Mouse (Mus musculus) heart, embryonic 13.5 days (tissue): ENCODE results near the gene Rgs21. TPM values are rescaled to one million over a fixed set of nuclear protein-coding genes. Genes with fewer than 3 reads are reported as not detected.

Experiments
- ATAC-seq: fragments of 200-750 bp; cut with Nextera tagmentation; 2 replicates; pipeline ENCODE4 v1.8.0; 2017; ENCODE audit warnings: moderate TSS enrichment; ENCODE audit not compliant: insufficient number of reproducible peaks, low FRiP score, low TSS enrichment; ENCODE audit errors: extremely low read depth
- H3K27ac ChIP-seq: fragments of 300-500 bp; sonication (generic); replicated peaks from 2 replicates; pipeline ENCODE4 v1.5.1; 2015; ENCODE audit warnings: moderate library complexity, mild to moderate bottlenecking, inconsistent platforms
- H3K27me3 ChIP-seq: fragments of 300-500 bp; sonication (generic); replicated peaks from 2 replicates; pipeline ENCODE4 v1.6.1; 2015; ENCODE audit warnings: mild to moderate bottlenecking, inconsistent platforms
- H3K36me3 ChIP-seq: fragments of 300-500 bp; sonication (generic); 2 replicates; pipeline ENCODE4 v1.6.1; 2015; ENCODE audit warnings: mild to moderate bottlenecking, inconsistent platforms
- H3K4me1 ChIP-seq: fragments of 300-500 bp; sonication (generic); 2 replicates; pipeline ENCODE4 v1.6.1; 2015; ENCODE audit warnings: inconsistent platforms
- H3K4me2 ChIP-seq: fragments of 300-500 bp; sonication (generic); 2 replicates; pipeline ENCODE4 v1.6.1; 2015; ENCODE audit warnings: inconsistent platforms, mild to moderate bottlenecking, moderate library complexity
- H3K4me3 ChIP-seq: fragments of 300-500 bp; sonication (generic); 2 replicates; pipeline ENCODE4 v1.5.1; 2015; ENCODE audit warnings: moderate library complexity, mild to moderate bottlenecking, inconsistent platforms
- H3K9ac ChIP-seq: fragments of 300-500 bp; sonication (generic); 2 replicates; pipeline ENCODE4 v1.6.1; 2015; ENCODE audit warnings: inconsistent platforms, mild to moderate bottlenecking, moderate library complexity
- H3K9me3 ChIP-seq: fragments of 300-500 bp; sonication (generic); 2 replicates; pipeline ENCODE4 v1.6.1; 2016; ENCODE audit warnings: inconsistent platforms
- WGBS: fragments of 180-500 bp; shearing (Covaris S2); methylation state at CpG from one replicate; pipeline ENCODE4 v1.1.7; 2015; ENCODE audit warnings: mixed read lengths; 5-methylcytosine and 5-hydroxymethylcytosine counted together
- polyA plus RNA-seq: library from polyadenylated mRNA; unstranded; fragments of >200 nt; fragmentation: Nextera tagmentation; extraction: Ambion mirVana; gene quantifications from 2 replicates; pipeline ENCODE4 v1.2.1, GENCODE M21; 2015

Gene Rgs21
- polyA plus RNA-seq, 1 experiment from 2014 or later, result not detected

- Histone ChIP-seq H3K27ac (no peak overlapping the region), H3K4me3 (no peak overlapping the region), H3K4me2 (no peak overlapping the region), H3K36me3 (no peaks in the 10 kb centered on the region), H3K9me3 (no peaks in the 10 kb centered on the region), H3K27me3 (no peaks in the 10 kb centered on the region), H3K4me1 (peaks cover 7% of the 10 kb centered on the region), H3K9ac (no peak overlapping the region)
- WGBS, result 58% methylated on average over 1 of the region's 1 CpGs
- no peak for ATAC-seq
These were observed 67.7 kb downstream of the Rgs21 start for GRCm38 (mm10) chr1:144499719-144500118.

GRCm38 (mm10) chr1:144498725-144499124 is 68.7 kb downstream of the Rgs21 start:
- Histone ChIP-seq H3K9me3 (no peaks in the 10 kb centered on the region), H3K4me3 (no peak overlapping the region), H3K9ac (no peak overlapping the region), H3K4me1 (peaks cover 7% of the 10 kb centered on the region), H3K36me3 (no peaks in the 10 kb centered on the region), H3K4me2 (no peak overlapping the region), H3K27me3 (no peaks in the 10 kb centered on the region), H3K27ac (no peak overlapping the region)
- no peak for ATAC-seq

GRCm38 (mm10) chr1:144498051-144498450 is 69.4 kb downstream of the Rgs21 start:
- Histone ChIP-seq H3K4me3 (no peak overlapping the region), H3K27ac (no peak overlapping the region), H3K9ac (no peak overlapping the region), H3K9me3 (no peaks in the 10 kb centered on the region), H3K4me2 (no peak overlapping the region), H3K4me1 (peaks cover 7% of the 10 kb centered on the region), H3K36me3 (no peaks in the 10 kb centered on the region), H3K27me3 (no peaks in the 10 kb centered on the region)
- 49% methylated on average over 3 of the region's 3 CpGs for WGBS
- ATAC-seq, result no peak

- no peak for ATAC-seq
- Histone ChIP-seq H3K4me3 (no peak overlapping the region), H3K27me3 (no peaks in the 10 kb centered on the region), H3K9ac (no peak overlapping the region), H3K4me1 (no peaks in the 10 kb centered on the region), H3K36me3 (no peaks in the 10 kb centered on the region), H3K4me2 (no peak overlapping the region), H3K9me3 (no peaks in the 10 kb centered on the region), H3K27ac (no peak overlapping the region)
- 95% methylated on average over 1 of the region's 1 CpGs for WGBS
These were observed 74.1 kb downstream of the Rgs21 start for GRCm38 (mm10) chr1:144493336-144493735.

DNA sequence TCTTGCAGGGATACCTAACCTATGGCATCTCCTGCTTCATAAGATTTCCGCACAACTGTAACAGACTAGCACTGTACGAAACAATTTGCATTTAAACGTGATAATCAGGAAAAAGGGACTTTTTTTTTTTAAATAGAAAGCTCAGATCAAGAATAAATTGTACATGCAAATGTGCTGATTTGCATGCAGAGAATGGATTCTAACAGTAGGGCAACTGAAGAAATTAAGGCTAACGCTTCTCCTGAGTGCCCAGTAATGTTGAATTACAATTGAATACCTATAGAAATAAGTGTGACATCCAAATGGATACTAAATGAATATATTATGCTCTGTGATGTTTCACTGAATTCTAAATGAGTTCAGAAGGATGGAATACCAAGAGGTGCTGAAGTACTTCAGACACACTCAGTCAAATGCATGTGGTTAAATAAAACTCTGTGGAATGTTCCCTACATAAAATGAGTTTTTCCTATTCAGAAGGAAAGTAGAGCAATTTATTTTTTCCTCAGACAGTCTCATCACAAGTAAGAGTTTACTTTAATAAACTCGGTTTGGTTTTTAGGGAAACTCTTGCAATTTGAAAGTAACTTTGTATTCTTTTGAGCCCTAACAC is 79.1 kb downstream of the Rgs21 start:
- H3K27ac ChIP-seq, result no peak overlapping the region
- H3K9me3 ChIP-seq, result no peaks in the 10 kb centered on the region
- H3K4me1 ChIP-seq, result no peaks in the 10 kb centered on the region
- no peak overlapping the region for H3K4me2 ChIP-seq
- H3K4me3 ChIP-seq, result no peak overlapping the region
- H3K9ac ChIP-seq, result no peak overlapping the region
- no peaks in the 10 kb centered on the region for H3K27me3 ChIP-seq
- H3K36me3 ChIP-seq, result no peaks in the 10 kb centered on the region
- ATAC-seq, result no peak
- WGBS, result 79% methylated on average over 5 of the region's 5 CpGs

Other genes with a start within 250 kb of the Rgs21 start
- 0.68 and 0.71 TPM in 2 replicates for gene Rgs18, start 207.8 kb upstream of the Rgs21 start, polyA plus RNA-seq